Mouse (Mus musculus): ENCODE data around the gene Nudt3.
"Not testable (repeated sequence)": the region's sequence is repeated elsewhere in the genome, so short reads cannot be mapped to it uniquely, and the experiment has no call there.

Nudt3 gene

GRCm38 (mm10) chr17:27635575-27635903, 12.2 kb upstream of the Nudt3 start:
- not testable (repeated sequence) for DNase-seq (ENCODE audit: low spot score in 2 of 2)

DNA sequence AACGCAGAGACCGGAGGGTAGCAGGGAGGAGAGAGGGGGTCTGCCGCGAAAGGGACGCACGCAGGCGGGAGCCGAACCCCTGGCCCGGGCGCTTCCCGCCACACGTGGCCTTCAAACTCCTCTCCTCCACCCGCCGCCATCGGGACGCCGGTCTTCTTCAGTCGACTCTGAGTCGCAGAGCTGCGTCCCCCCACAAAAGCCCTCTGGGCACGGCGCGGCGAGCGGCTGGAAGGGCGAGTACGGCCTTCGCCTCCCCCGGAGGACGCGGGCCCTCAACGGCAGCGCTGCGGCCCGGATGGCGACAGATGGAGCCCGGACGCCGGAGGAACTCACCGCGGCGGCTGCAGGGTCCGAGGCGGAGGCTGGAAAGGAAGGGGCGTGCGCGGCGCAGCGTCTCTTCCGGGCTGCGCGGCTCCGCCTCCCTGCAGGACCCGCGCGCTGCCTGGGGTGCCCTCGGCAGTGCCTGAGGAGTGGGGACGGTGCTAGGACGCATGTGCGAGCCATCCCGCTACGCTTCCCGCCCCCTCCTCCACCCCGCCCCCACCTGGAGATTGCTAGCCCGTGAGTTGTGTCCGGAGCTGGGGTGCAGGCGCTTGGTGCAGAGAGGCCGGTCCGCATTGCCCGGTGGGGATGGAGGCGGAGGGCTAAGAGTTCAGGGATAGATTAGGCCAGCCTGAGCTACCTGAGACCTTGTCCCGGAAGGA, 11.7 kb upstream of the Nudt3 start, which contains the start of gene RPS10-NUDT3:
TSS of gene RPS10-NUDT3 (minus strand) at position 352 of the 704 bp plus-strand sequence.
- peak; percentile 79 to 86 for DNase-seq (ENCODE audit: low spot score in 2 of 2)

DNA sequence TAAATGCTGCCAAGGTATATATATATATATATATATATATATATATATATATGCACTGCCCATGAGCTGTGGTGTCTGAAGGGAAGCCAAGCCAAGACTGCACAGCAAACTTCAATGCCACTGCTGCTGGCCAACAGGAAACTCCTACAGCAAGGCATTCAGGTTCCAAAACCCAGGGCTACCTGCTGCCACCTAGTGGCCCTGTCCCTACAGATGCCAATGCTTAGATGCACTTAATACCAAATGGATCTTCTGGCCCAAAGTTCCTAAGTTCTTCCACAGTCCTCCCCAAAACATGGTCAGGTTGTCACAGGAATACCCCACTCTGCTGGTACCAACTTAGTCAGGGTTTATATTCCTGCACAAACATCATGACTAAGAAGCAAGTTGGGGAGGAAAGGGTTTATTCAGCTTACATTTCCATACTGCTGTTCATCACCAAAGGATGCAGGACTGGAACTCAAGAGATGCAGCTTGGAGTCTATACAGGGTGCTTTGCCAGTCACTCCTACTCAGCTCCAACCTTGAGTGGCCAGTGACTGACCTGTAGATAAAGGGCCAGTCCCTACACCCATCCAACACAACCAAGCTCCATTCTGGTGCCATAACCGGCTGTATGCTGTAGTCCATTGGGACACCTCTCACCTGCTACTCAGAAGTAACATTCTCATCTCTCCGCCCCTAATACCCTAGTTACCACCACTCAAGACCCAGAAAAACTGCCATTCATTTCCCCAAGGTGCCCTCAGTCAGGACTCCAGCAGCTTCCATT, 6.1 kb upstream of the Nudt3 start:
- peak; percentile 61 to 76 for DNase-seq (ENCODE audit: low spot score in 2 of 2)

- no peak for DNase-seq (ENCODE audit: low spot score in 2 of 2)
Observed at GRCm38 (mm10) chr17:27628376-27628775, 5.1 kb upstream of the Nudt3 start.

DNA sequence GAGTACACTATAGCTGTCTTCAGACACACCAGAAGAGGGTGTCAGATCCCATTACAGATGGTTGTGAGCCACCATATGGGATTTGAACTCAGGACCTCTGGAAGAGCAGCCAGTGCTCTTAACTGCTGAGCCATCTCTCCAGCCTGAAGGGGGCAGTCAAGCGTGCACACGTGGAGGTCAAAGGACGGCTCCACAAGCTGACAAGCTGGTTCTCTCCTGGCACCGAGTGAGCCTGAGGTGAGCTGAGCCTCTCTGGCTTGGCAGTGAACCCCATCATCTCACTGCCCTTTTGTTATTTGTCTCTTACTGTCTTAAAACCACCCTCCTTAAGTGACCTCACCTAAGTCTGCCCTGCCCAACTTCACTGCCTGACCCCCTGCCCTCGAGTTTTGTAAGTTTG, 4.2 kb upstream of the Nudt3 start:
- no peak for DNase-seq (ENCODE audit: low spot score in 2 of 2)

DNA sequence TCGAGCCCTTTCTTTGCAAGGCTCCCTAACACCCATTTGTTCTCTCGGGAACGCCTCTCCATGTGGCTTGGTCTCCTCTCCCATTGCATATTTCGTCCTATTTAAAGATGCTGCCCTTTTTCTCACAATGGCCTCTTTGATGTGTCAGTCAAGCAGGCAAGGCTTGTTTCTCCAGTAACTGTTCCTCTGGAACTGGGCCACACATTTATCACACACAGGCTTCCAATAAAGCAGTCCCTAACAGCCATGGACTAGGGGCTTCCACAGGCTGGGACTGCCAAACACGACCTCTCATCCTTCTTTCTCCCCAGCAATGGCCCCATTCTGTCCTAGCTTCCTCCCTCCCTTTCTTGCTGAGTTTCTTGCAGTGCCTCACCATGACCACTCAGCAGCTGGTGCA, 3.4 kb upstream of the Nudt3 start:
- no peak for DNase-seq (ENCODE audit: low spot score in 2 of 2)

GRCm38 (mm10) chr17:27625455-27626251, 2.4 kb upstream of the Nudt3 start:
- DNase-seq (ENCODE audit: low spot score in 2 of 2): no peak

- DNase-seq (ENCODE audit: low spot score in 2 of 2): peak; percentile 37 to 43
Observed at GRCm38 (mm10) chr17:27622611-27623359, 510 bp downstream of the Nudt3 start.

DNA sequence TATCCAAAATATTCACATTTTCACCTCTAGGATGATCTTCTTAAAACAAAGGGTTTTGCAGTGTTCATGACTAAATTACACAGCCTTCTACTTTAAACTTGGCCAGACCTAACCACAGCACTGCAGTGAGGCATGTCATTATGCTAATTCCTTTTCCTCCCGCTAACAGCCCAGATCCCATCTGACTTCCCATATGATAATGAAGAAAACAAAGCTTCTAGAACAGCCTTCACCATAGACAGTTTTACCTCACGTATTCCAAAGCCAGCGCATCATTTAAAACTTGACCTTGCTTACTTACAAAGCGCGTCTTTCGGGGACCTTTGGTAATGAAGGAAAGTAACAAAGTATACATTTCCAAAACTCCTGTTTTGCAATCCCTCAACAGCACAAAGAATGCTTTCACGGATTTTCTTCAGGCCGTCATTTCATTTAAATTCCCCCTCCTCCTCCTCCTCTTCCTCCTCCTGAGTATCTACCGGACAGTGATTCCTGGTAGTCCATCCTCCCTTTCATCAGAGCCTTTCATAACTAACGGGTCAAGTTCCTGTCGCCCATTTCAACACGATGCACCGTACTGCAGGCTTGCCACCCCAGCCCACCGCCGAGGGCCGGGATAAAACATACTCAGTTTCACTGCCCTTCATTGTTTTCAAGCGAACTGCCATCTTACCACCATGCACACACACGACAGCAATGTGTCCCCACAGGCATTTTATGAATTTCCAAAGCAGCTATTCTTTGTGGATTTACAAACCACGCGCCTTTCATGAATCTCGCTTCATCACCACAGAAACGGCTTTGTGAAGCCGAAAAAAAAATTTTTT, 1.4 kb downstream of the Nudt3 start:
- DNase-seq (ENCODE audit: low spot score in 2 of 2): no peak

GRCm38 (mm10) chr17:27621161-27621560, 2.1 kb downstream of the Nudt3 start:
- no peak for DNase-seq (ENCODE audit: low spot score in 2 of 2)

DNA sequence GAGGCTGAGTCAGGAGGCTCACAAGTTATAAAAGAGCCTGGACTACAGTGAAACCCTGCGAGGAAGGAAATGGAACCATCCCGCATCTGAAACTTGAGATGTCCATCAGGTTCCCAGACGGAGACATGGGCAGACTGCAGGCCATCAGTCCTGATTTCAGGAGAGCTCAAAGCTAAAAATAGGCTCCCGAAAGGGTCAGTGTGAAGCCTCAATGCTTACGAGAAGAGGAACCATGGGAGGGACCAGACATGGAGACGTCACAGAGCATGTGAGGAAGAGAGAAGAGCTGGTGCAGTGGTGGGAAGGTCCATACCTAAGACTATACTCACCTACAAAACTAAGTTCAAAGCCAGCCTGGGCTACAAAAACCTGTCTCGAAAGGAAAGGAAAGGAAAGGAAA, 7.9 kb downstream of the Nudt3 start:
- no peak for DNase-seq (ENCODE audit: low spot score in 2 of 2)

- no peak for DNase-seq (ENCODE audit: low spot score in 2 of 2)
Observed at GRCm38 (mm10) chr17:27613016-27613415, 10.3 kb downstream of the Nudt3 start.

DNA sequence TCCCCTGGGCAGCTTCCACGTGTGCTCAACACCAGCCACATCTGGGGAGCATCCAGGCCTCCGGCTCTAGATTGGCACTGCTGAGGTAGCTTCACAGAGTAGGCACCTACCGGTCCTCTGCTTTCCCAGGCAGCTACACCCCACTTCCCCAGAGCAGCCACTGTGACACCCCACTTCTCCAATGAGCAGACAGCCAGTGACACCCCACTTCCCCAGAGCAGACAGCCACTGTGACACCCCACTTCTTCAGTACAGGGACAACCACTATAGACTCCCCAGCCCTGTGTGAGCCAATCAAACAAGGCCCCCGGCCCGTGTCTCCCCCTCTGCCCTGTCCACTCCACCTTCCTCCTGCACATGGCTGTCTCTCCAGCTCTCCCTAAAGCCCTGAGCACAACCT, 11.3 kb downstream of the Nudt3 start:
- no peak for DNase-seq (ENCODE audit: low spot score in 2 of 2)

- DNase-seq (ENCODE audit: low spot score in 2 of 2): no peak
Observed at GRCm38 (mm10) chr17:27611519-27611884, 11.8 kb downstream of the Nudt3 start.

DNA sequence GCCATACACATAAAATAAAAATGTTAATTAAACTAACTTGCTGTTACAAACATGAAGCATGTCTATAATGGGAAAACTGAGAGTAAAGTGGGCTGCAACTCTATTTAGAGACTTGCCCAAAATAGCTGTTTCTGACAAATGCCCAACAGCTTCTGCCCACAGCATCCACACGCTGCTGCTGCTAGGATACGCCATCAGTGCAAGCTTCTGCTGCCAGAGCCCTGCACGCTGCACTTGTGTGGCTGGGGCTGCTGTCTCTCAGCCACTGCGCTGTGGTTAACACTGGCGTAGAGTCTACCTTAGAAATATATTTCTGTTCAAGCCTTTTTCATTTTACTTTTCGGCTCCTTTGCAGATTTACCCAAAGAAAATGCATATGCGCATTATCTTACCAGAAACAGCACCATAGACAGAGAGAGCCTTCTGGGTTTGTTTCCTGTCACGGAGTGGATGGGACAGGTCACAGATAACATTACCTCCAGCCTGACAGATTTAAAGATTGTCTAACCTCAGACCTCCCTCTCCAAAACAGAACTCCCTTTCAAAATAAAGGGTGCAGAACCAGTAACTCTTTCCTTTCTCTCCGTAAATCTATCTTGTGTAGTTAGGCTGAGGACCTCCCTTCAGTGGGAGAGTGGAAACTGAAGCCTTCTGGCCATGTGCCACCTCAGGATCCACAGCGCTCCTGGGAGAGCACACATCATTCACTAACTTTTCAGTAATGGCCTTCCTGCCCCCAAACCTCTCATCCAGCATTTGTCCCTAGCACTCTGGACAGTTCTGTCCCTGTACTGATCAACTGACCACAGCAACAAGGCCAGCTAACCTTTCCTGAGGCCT, 12.4 kb downstream of the Nudt3 start:
- no peak for DNase-seq (ENCODE audit: low spot score in 2 of 2)

GRCm38 (mm10) chr17:27609576-27609975, 13.7 kb downstream of the Nudt3 start:
- DNase-seq (ENCODE audit: low spot score in 2 of 2): no peak

GRCm38 (mm10) chr17:27603522-27604234, 19.6 kb downstream of the Nudt3 start:
- no peak for DNase-seq (ENCODE audit: low spot score in 2 of 2)

GRCm38 (mm10) chr17:27603036-27603435, 20.3 kb downstream of the Nudt3 start:
- DNase-seq (ENCODE audit: low spot score in 2 of 2): no peak

DNA sequence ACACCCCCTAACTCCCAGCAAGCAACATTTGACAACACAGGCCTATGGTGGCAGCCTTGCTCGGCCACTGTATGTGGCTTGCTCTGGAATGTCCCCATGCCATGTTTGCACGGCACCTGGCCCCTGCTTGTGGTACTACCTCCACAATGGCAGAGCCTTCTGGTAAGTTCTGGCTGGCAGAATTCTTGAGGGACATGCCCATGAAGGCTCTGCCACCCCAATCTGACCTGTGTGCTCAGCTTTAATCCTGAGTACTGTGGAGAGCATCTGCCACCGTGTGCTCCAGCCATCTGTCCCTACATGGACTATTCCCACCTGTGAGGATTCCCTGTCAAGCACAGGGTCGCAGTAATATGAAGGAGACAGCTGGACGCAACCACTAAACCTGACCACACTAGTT, 22.4 kb downstream of the Nudt3 start:
- no peak for DNase-seq (ENCODE audit: low spot score in 2 of 2)

Data from natural killer cell, adult 2 months (primary cell).